Mouse (Mus musculus) G1E (cell line): Measurements from ENCODE around the gene Asah2.

Experiments used
- CTCF ChIP-seq: IDR thresholded peaks from 2 replicates; pipeline ENCODE4 v1.5.1; 2012; ENCODE audit warnings: low read depth, low read length, inconsistent platforms, mixed read lengths
- GATA1 ChIP-seq: IDR thresholded peaks from 2 replicates; pipeline ENCODE4 v1.6.1; 2012; ENCODE audit warnings: borderline replicate concordance, low read length, inconsistent platforms, mixed read lengths
- GATA2 ChIP-seq: IDR thresholded peaks from 2 replicates; pipeline ENCODE4 v1.6.1; 2012; ENCODE audit warnings: low read depth, low read length, inconsistent platforms, borderline replicate concordance

- TF ChIP-seq CTCF (no peak), GATA1 (no peak), GATA2 (no peak)
These were observed at the start of gene Asah2 for GRCm38 (mm10) chr19:32107771-32108306.
